Mouse (Mus musculus): ENCODE data around the gene Olfr391-ps. TPM values are rescaled to one million over a fixed set of nuclear protein-coding genes. Genes with fewer than 3 reads are reported as not detected.

Olfr391-ps gene
- not detected in 2 replicates for polyA plus RNA-seq (2016; fragmentation: Nextera tagmentation; extraction: Ambion mirVana)

DNA sequence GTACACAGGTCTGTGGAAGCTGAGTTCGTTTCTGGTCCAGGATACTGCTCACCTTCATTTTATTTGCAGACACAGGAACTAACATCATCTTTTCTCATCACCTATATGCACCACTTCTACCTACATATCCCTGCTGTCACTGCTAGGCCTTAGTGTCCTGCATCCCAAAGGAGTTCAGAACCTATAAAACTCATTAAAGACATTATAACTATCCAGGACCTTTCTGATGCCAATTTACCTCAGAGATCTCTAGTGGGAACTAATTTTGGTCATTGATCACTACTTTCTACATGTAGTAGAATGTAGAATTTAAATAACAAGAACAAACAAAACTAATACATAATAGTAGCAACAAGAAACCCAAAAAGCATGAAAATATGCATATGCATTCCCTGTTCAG is at the start of gene Olfr391-ps:
Olfr391-ps (minus strand) TSS at position 101 of the 400 bp plus-strand sequence.
- H3K36me3 ChIP-seq = no peaks in the 10 kb centered on the region
- H3K27ac ChIP-seq = no peak within 1 kb of the TSS
- H3K9ac ChIP-seq = no peak within 1 kb of the TSS
- 23% methylated on average over 1 of the region's 1 CpGs for WGBS
- H3K4me2 ChIP-seq (replicated peaks) = no peak within 1 kb of the TSS
- no peaks in the 10 kb centered on the region for H3K27me3 ChIP-seq
- H3K4me3 ChIP-seq = no peak within 1 kb of the TSS
- H3K9me3 ChIP-seq = no peaks in the 10 kb centered on the region
- no peak for ATAC-seq (ENCODE audit: insufficient number of reproducible peaks, insufficient read depth, low FRiP score, low TSS enrichment)
- H3K4me1 ChIP-seq = no peaks in the 10 kb centered on the region

DNA sequence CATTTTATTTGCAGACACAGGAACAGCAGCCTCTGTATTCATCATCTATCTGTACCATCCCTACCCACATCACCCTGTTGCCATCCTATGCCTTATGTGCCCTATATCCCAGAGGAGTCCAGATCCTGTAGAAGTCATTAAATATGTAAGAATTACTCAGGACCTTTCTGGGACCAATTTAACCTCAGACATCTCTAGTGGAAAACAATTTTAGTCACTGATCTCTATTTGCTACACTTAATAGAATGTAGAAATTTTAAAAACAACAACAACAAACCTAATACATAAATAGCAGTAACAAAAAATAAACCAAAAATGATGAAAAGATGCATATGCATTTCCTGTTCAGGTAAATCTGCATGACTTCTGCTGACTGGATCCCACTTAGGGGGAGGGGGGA is 48.5 kb upstream of the Olfr391-ps start, which contains the start of gene Olfr393:
Olfr393 (minus strand) TSS at position 101 of the 400 bp plus-strand sequence.
- Histone ChIP-seq H3K4me1 (no peaks in the 10 kb centered on the region), H3K36me3 (no peaks in the 10 kb centered on the region), H3K9me3 (no peaks in the 10 kb centered on the region), H3K9ac (no peak within 1 kb of the TSS), H3K4me3 (no peak within 1 kb of the TSS), H3K27ac (no peak within 1 kb of the TSS), H3K27me3 (no peaks in the 10 kb centered on the region), H3K4me2 (replicated peaks) (no peak within 1 kb of the TSS)
- no peak for ATAC-seq (ENCODE audit: insufficient number of reproducible peaks, insufficient read depth, low FRiP score, low TSS enrichment)

DNA sequence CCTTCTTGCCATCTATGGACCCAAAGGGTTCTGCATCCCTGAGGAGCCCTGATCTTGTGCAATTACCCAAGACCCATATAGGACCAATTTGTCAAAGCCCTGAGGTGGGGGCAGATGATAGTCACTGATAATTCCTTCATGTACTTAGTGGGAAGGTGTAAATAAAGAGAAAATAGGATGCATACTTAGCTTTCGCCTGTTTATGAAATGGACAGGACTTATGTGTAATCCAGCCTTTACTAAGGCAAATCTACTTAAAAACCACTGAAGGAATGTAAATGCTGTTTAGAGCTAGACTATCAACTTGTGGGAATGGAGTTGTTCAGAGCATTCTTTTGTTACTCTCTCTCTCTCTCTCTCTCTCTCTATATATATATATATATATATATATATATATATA is 14.1 kb upstream of the Olfr391-ps start, which contains the start of gene Olfr392:
Olfr392 (minus strand) TSS at position 101 of the 400 bp plus-strand sequence.
- Histone ChIP-seq H3K27ac (no peak within 1 kb of the TSS), H3K27me3 (no peaks in the 10 kb centered on the region), H3K4me3 (no peak within 1 kb of the TSS), H3K4me2 (replicated peaks) (no peak within 1 kb of the TSS), H3K4me1 (no peaks in the 10 kb centered on the region), H3K36me3 (no peaks in the 10 kb centered on the region), H3K9ac (no peak within 1 kb of the TSS), H3K9me3 (peaks cover 3% of the 10 kb centered on the region; the same call in 1 of the 2 replicates)
- no peak for ATAC-seq (ENCODE audit: insufficient number of reproducible peaks, insufficient read depth, low FRiP score, low TSS enrichment)
- WGBS = 91% methylated on average over 1 of the region's 1 CpGs

DNA sequence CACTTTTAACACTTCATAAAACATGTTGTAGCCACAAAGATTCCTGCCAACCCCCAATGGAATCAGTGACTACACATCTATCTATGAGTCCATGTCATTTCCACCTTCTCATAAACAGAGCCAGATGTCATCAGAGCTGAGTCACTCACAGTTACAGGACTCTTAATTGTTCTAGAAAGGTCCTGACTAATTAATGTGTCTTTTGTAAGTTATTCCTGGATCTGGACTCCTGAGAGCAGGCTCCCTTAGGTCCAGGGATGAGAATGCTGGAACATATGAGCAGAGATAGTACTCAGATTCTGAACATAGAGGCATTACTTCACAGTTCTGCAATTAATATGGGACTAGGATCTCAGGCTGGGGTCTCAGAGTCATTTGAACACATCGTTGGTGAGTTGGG is 20.2 kb downstream of the Olfr391-ps start, which contains the start of gene Olfr390:
Olfr390 (plus strand) TSS at position 301 of the 400 bp plus-strand sequence.
- H3K36me3 ChIP-seq = no peaks in the 10 kb centered on the region
- H3K4me1 ChIP-seq = no peaks in the 10 kb centered on the region
- H3K9ac ChIP-seq = no peak within 1 kb of the TSS
- H3K27ac ChIP-seq = no peak within 1 kb of the TSS
- no peaks in the 10 kb centered on the region for H3K9me3 ChIP-seq
- no peak within 1 kb of the TSS for H3K4me3 ChIP-seq
- WGBS = 68% methylated on average over 1 of the region's 1 CpGs
- H3K4me2 ChIP-seq (replicated peaks) = no peak within 1 kb of the TSS
- H3K27me3 ChIP-seq = no peaks in the 10 kb centered on the region
- ATAC-seq (ENCODE audit: insufficient number of reproducible peaks, insufficient read depth, low FRiP score, low TSS enrichment) = no peak

DNA sequence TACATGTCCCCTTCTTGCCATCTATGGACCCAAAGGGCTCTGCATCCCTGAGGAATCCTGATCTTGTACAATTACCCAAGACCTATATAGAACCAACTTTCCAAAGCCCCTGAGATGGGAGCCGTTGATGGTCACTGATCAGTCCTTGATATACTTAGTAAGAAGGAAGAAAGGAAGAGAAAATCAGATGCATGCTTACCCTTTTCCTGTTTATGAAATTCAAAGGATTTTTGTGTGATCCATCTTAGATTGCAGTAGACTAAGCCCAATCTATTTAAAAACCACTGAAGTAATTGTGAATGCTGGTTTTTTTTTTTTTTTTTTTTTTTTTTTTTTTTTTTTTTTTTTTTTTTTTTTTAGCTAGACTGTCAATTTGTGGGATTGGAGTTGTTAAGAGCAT is 22.2 kb downstream of the Olfr391-ps start, which contains the start of gene Olfr389:
Olfr389 (minus strand) TSS at position 101 of the 400 bp plus-strand sequence.
- H3K27me3 ChIP-seq = no peaks in the 10 kb centered on the region
- H3K9ac ChIP-seq = no peak within 1 kb of the TSS
- no peaks in the 10 kb centered on the region for H3K9me3 ChIP-seq
- ATAC-seq (ENCODE audit: insufficient number of reproducible peaks, insufficient read depth, low FRiP score, low TSS enrichment) = no peak
- H3K4me2 ChIP-seq (replicated peaks) = no peak within 1 kb of the TSS
- no peaks in the 10 kb centered on the region for H3K4me1 ChIP-seq
- 77% methylated on average over 1 of the region's 1 CpGs for WGBS
- no peak within 1 kb of the TSS for H3K4me3 ChIP-seq
- H3K36me3 ChIP-seq = no peaks in the 10 kb centered on the region
- H3K27ac ChIP-seq = no peak within 1 kb of the TSS

DNA sequence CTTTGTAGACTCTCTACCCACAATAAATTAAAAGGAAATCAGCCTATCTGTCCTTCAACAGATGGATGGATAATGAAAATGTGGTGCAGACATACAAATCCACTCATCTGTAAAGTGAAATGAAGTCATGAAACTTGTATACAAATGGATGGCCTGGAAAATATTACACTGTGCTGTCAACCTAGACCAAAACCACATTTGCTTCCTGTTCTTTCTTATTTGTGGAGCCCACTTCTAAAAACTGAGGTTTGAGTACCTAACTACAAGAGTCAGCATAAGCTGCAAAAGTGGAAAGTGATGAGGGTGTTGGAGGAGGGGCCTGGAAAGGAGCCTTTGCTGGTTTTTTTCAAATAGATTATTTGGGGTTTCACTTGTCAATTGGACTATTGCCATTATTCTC is 43.7 kb downstream of the Olfr391-ps start:
- Histone ChIP-seq H3K4me2 (replicated peaks) (no peak overlapping the region), H3K27me3 (no peaks in the 10 kb centered on the region), H3K27ac (no peak overlapping the region), H3K9me3 (peaks cover 8% of the 10 kb centered on the region; the same call in 1 of the 2 replicates), H3K4me1 (no peaks in the 10 kb centered on the region), H3K9ac (no peak overlapping the region), H3K36me3 (no peaks in the 10 kb centered on the region), H3K4me3 (no peak overlapping the region)
- ATAC-seq (ENCODE audit: insufficient number of reproducible peaks, insufficient read depth, low FRiP score, low TSS enrichment) = no peak

Other genes starting within 250 kb of the Olfr391-ps start
- not detected in 2 replicates for gene Olfr385, start 210.0 kb downstream of the Olfr391-ps start, polyA plus RNA-seq (2016; fragmentation: Nextera tagmentation; extraction: Ambion mirVana)
- gene Olfr384, start 204.5 kb downstream of the Olfr391-ps start, polyA plus RNA-seq (2016; fragmentation: Nextera tagmentation; extraction: Ambion mirVana) = not detected in 2 replicates
- not detected in 2 replicates for gene Zfp735, start 114.3 kb downstream of the Olfr391-ps start, polyA plus RNA-seq (2016; fragmentation: Nextera tagmentation; extraction: Ambion mirVana)
- gene Olfr389, start 22.3 kb downstream of the Olfr391-ps start, polyA plus RNA-seq (2016; fragmentation: Nextera tagmentation; extraction: Ambion mirVana) = not detected in 2 replicates
- not detected in 2 replicates for gene Olfr390, start 20.1 kb downstream of the Olfr391-ps start, polyA plus RNA-seq (2016; fragmentation: Nextera tagmentation; extraction: Ambion mirVana)
- gene Olfr392, start 14.0 kb upstream of the Olfr391-ps start, polyA plus RNA-seq (2016; fragmentation: Nextera tagmentation; extraction: Ambion mirVana) = not detected in 2 replicates
- gene Olfr393, start 48.4 kb upstream of the Olfr391-ps start, polyA plus RNA-seq (2016; fragmentation: Nextera tagmentation; extraction: Ambion mirVana) = not detected in 2 replicates
- not detected in 2 replicates for gene Olfr394, start 87.7 kb upstream of the Olfr391-ps start, polyA plus RNA-seq (2016; fragmentation: Nextera tagmentation; extraction: Ambion mirVana)
- not detected in 2 replicates for gene Olfr395, start 106.2 kb upstream of the Olfr391-ps start, polyA plus RNA-seq (2016; fragmentation: Nextera tagmentation; extraction: Ambion mirVana)
- gene Olfr23, start 133.6 kb upstream of the Olfr391-ps start, polyA plus RNA-seq (2016; fragmentation: Nextera tagmentation; extraction: Ambion mirVana) = 0.06 TPM in 1 of 2 replicates, not detected in the other
- gene Olfr397, start 157.8 kb upstream of the Olfr391-ps start, polyA plus RNA-seq (2016; fragmentation: Nextera tagmentation; extraction: Ambion mirVana) = not detected in 2 replicates
- gene Olfr398, start 187.4 kb upstream of the Olfr391-ps start, polyA plus RNA-seq (2016; fragmentation: Nextera tagmentation; extraction: Ambion mirVana) = not detected in 2 replicates